Mouse (Mus musculus) limb, embryonic 15.5 days (tissue): ENCODE results near the gene Mfsd6. TPM values are rescaled to one million over a fixed set of nuclear protein-coding genes. Genes with fewer than 3 reads are reported as not detected.
"Not testable (repeated sequence)": the region's sequence is repeated elsewhere in the genome, so short reads cannot be mapped to it uniquely, and the experiment has no call there.

Experiments used
- ATAC-seq: fragments of 200-750 bp; cut with Nextera tagmentation; 2 replicates; pipeline ENCODE4 v1.8.0; 2017; ENCODE audit warnings: low read depth, moderate TSS enrichment; ENCODE audit not compliant: insufficient number of reproducible peaks, low FRiP score, low TSS enrichment
- H3K27ac ChIP-seq: fragments of 300-500 bp; sonication (generic); 2 replicates; pipeline ENCODE4 v1.5.1; 2015; ENCODE audit warnings: moderate library complexity, mild to moderate bottlenecking, inconsistent platforms
- H3K27me3 ChIP-seq: fragments of 300-500 bp; sonication (generic); 2 replicates; pipeline ENCODE4 v1.6.1; 2015; ENCODE audit warnings: inconsistent platforms
- H3K36me3 ChIP-seq: fragments of 300-500 bp; sonication (generic); 2 replicates; pipeline ENCODE4 v1.6.1; 2015; ENCODE audit warnings: inconsistent platforms
- H3K4me1 ChIP-seq: fragments of 300-500 bp; sonication (generic); 2 replicates; pipeline ENCODE4 v1.6.1; 2015; ENCODE audit warnings: inconsistent platforms
- H3K4me2 ChIP-seq: fragments of 300-500 bp; sonication (generic); 2 replicates; pipeline ENCODE4 v1.6.1; 2015; ENCODE audit warnings: mild to moderate bottlenecking, inconsistent platforms
- H3K4me3 ChIP-seq: fragments of 300-500 bp; sonication (generic); 2 replicates; pipeline ENCODE4 v1.5.1; 2015; ENCODE audit warnings: mild to moderate bottlenecking, inconsistent platforms
- H3K9ac ChIP-seq: fragments of 300-500 bp; sonication (generic); 2 replicates; pipeline ENCODE4 v1.6.1; 2015; ENCODE audit warnings: inconsistent platforms
- H3K9me3 ChIP-seq: fragments of 300-500 bp; sonication (generic); 2 replicates; pipeline ENCODE4 v1.6.1; 2016; ENCODE audit warnings: inconsistent platforms
- whole genome bisulfite sequencing: fragments of 180-500 bp; shearing (Covaris S2); methylation state at CpG from one replicate; pipeline ENCODE4 v1.1.7; 2015; 5-methylcytosine and 5-hydroxymethylcytosine counted together
- polyA plus RNA-seq: library from polyadenylated mRNA; unstranded; fragments of >200 nt; fragmentation: Nextera tagmentation; extraction: Ambion mirVana; gene quantifications from 2 replicates; pipeline ENCODE4 v1.2.1, GENCODE M21; 2015

The Mfsd6 gene
- polyA plus RNA-seq, 1 experiment from 2014 or later: 4.9 TPM

- no peak overlapping the region for H3K9ac ChIP-seq
- no peak overlapping the region for H3K27ac ChIP-seq
- no peak overlapping the region for H3K4me2 ChIP-seq
- 81% methylated on average over 1 of the region's 1 CpGs for WGBS
- no peak overlapping the region for H3K4me3 ChIP-seq
- H3K4me1 ChIP-seq: no peaks in the 10 kb centered on the region
- no peaks in the 10 kb centered on the region for H3K27me3 ChIP-seq
- H3K36me3 ChIP-seq: no peaks in the 10 kb centered on the region
- ATAC-seq: no peak
- H3K9me3 ChIP-seq: no peaks in the 10 kb centered on the region
These were observed 25.3 kb downstream of the Mfsd6 start for GRCm38 (mm10) chr1:52701941-52702340.

GRCm38 (mm10) chr1:52694456-52694855, 32.8 kb downstream of the Mfsd6 start:
- not testable (repeated sequence) for ATAC-seq

GRCm38 (mm10) chr1:52687636-52688035, 39.6 kb downstream of the Mfsd6 start:
- no peak overlapping the region for H3K27ac ChIP-seq
- no peaks in the 10 kb centered on the region for H3K4me1 ChIP-seq
- WGBS: 80% methylated on average over 8 of the region's 8 CpGs
- ATAC-seq: no peak
- no peak overlapping the region for H3K4me2 ChIP-seq
- H3K9ac ChIP-seq: no peak overlapping the region
- H3K9me3 ChIP-seq: no peaks in the 10 kb centered on the region
- H3K27me3 ChIP-seq: no peaks in the 10 kb centered on the region
- no peak overlapping the region for H3K4me3 ChIP-seq
- H3K36me3 ChIP-seq: no peaks in the 10 kb centered on the region

More at GRCm38 (mm10) chr1:52694456-52694855, 32.8 kb downstream of the Mfsd6 start:
- not testable (repeated sequence) for H3K4me1 ChIP-seq, H3K27ac ChIP-seq, H3K4me2 ChIP-seq, H3K4me3 ChIP-seq, H3K36me3 ChIP-seq, H3K27me3 ChIP-seq, H3K9me3 ChIP-seq, H3K9ac ChIP-seq
- WGBS: 95% methylated on average over 13 of the region's 13 CpGs

- Histone ChIP-seq H3K27me3 (no peaks in the 10 kb centered on the region), H3K4me2 (no peak overlapping the region), H3K9ac (no peak overlapping the region), H3K9me3 (no peaks in the 10 kb centered on the region), H3K4me3 (no peak overlapping the region), H3K4me1 (no peaks in the 10 kb centered on the region), H3K36me3 (no peaks in the 10 kb centered on the region), H3K27ac (no peak overlapping the region)
- 68% methylated on average over 4 of the region's 4 CpGs for WGBS
- ATAC-seq: no peak
These were observed 43.7 kb downstream of the Mfsd6 start for GRCm38 (mm10) chr1:52683550-52683949.

- H3K27ac ChIP-seq: no peak overlapping the region
- WGBS: 42% methylated on average over 3 of the region's 3 CpGs
- peaks cover 6% of the 10 kb centered on the region; the same call in 1 of the 2 replicates for H3K4me1 ChIP-seq
- H3K9me3 ChIP-seq: no peaks in the 10 kb centered on the region
- H3K36me3 ChIP-seq: no peaks in the 10 kb centered on the region
- ATAC-seq: no peak
- no peak overlapping the region for H3K9ac ChIP-seq
- H3K4me2 ChIP-seq: no peak overlapping the region
- H3K27me3 ChIP-seq: no peaks in the 10 kb centered on the region
- no peak overlapping the region for H3K4me3 ChIP-seq
These were observed 50.6 kb downstream of the Mfsd6 start for GRCm38 (mm10) chr1:52676621-52677020.

GRCm38 (mm10) chr1:52675561-52676551, 51.4 kb downstream of the Mfsd6 start:
- 52% methylated on average over 7 of the region's 7 CpGs for WGBS
- no peak overlapping the region for H3K9ac ChIP-seq
- H3K4me2 ChIP-seq: no peak overlapping the region
- no peaks in the 10 kb centered on the region for H3K27me3 ChIP-seq
- H3K4me3 ChIP-seq: no peak overlapping the region
- no peaks in the 10 kb centered on the region for H3K9me3 ChIP-seq
- no peaks in the 10 kb centered on the region for H3K36me3 ChIP-seq
- no peak overlapping the region for H3K27ac ChIP-seq
- peaks cover 6% of the 10 kb centered on the region; the same call in 1 of the 2 replicates for H3K4me1 ChIP-seq
- ATAC-seq: no peak

GRCm38 (mm10) chr1:52669931-52670330, 57.3 kb downstream of the Mfsd6 start:
- Histone ChIP-seq H3K27ac (no peak overlapping the region), H3K36me3 (no peaks in the 10 kb centered on the region), H3K4me1 (no peaks in the 10 kb centered on the region), H3K4me3 (no peak overlapping the region), H3K9me3 (no peaks in the 10 kb centered on the region), H3K9ac (no peak overlapping the region), H3K27me3 (no peaks in the 10 kb centered on the region), H3K4me2 (no peak overlapping the region)
- no peak for ATAC-seq
- WGBS: 90% methylated on average over 1 of the region's 1 CpGs

GRCm38 (mm10) chr1:52668743-52669323, 58.4 kb downstream of the Mfsd6 start:
- H3K4me1 ChIP-seq: no peaks in the 10 kb centered on the region
- H3K36me3 ChIP-seq: no peaks in the 10 kb centered on the region
- H3K9me3 ChIP-seq: no peaks in the 10 kb centered on the region
- no peaks in the 10 kb centered on the region for H3K27me3 ChIP-seq
- ATAC-seq: no peak
- 47% methylated on average over 7 of the region's 7 CpGs for WGBS
- no peak overlapping the region for H3K27ac ChIP-seq
- no peak overlapping the region for H3K9ac ChIP-seq
- H3K4me3 ChIP-seq: no peak overlapping the region
- no peak overlapping the region for H3K4me2 ChIP-seq

GRCm38 (mm10) chr1:52663228-52663627, 64.0 kb downstream of the Mfsd6 start:
- H3K9me3 ChIP-seq: no peaks in the 10 kb centered on the region
- no peak overlapping the region for H3K4me3 ChIP-seq
- no peaks in the 10 kb centered on the region for H3K27me3 ChIP-seq
- H3K36me3 ChIP-seq: no peaks in the 10 kb centered on the region
- ATAC-seq: no peak
- H3K9ac ChIP-seq: no peak overlapping the region
- H3K4me2 ChIP-seq: no peak overlapping the region
- H3K27ac ChIP-seq: no peak overlapping the region
- 89% methylated on average over 7 of the region's 7 CpGs for WGBS
- H3K4me1 ChIP-seq: no peaks in the 10 kb centered on the region

- Histone ChIP-seq H3K4me2 (no peak overlapping the region), H3K36me3 (no peaks in the 10 kb centered on the region), H3K4me3 (no peak overlapping the region), H3K27me3 (no peaks in the 10 kb centered on the region), H3K4me1 (no peaks in the 10 kb centered on the region), H3K9ac (no peak overlapping the region), H3K9me3 (no peaks in the 10 kb centered on the region), H3K27ac (no peak overlapping the region)
- 71% methylated on average over 12 of the region's 12 CpGs for WGBS
- no peak for ATAC-seq
These were observed 66.5 kb downstream of the Mfsd6 start for GRCm38 (mm10) chr1:52660765-52661164.

GRCm38 (mm10) chr1:52660278-52660677, 67.0 kb downstream of the Mfsd6 start:
- Histone ChIP-seq H3K36me3 (no peaks in the 10 kb centered on the region), H3K27me3 (no peaks in the 10 kb centered on the region), H3K9ac (no peak overlapping the region), H3K4me1 (no peaks in the 10 kb centered on the region), H3K9me3 (no peaks in the 10 kb centered on the region), H3K4me3 (no peak overlapping the region), H3K4me2 (no peak overlapping the region), H3K27ac (no peak overlapping the region)
- 31% methylated on average over 2 of the region's 2 CpGs for WGBS
- no peak for ATAC-seq

- no peak overlapping the region for H3K4me2 ChIP-seq
- no peak overlapping the region for H3K9ac ChIP-seq
- WGBS: 81% methylated on average over 7 of the region's 7 CpGs
- H3K27me3 ChIP-seq: no peaks in the 10 kb centered on the region
- no peak for ATAC-seq
- H3K4me3 ChIP-seq: no peak overlapping the region
- no peak overlapping the region for H3K27ac ChIP-seq
- no peaks in the 10 kb centered on the region for H3K36me3 ChIP-seq
- H3K9me3 ChIP-seq: no peaks in the 10 kb centered on the region
- no peaks in the 10 kb centered on the region for H3K4me1 ChIP-seq
These were observed 69.1 kb downstream of the Mfsd6 start for GRCm38 (mm10) chr1:52658160-52658559.
